Mouse (Mus musculus): Measurements from ENCODE around the gene Tmprss5.
A peak's percentile ranks its signal among the peaks of the same experiment; 100 is the strongest.

Gene Tmprss5

GRCm38 (mm10) chr9:49081107-49081506 is at the start of gene Tmprss5:
TSS of gene Tmprss5 (plus strand) at chr9:49081260.
- DNase-seq = no peak

GRCm38 (mm10) chr9:49034764-49035163 is 46.3 kb upstream of the Tmprss5 start:
- DNase-seq = no peak

GRCm38 (mm10) chr9:49050901-49051300 is 30.2 kb upstream of the Tmprss5 start:
- no peak for DNase-seq

GRCm38 (mm10) chr9:49051349-49051748 is 29.7 kb upstream of the Tmprss5 start:
- DNase-seq = peak; percentile 34 to 69

- no peak for DNase-seq
Observed at GRCm38 (mm10) chr9:49054028-49054427, 27.0 kb upstream of the Tmprss5 start.

GRCm38 (mm10) chr9:49055333-49056205 is 25.5 kb upstream of the Tmprss5 start, which contains the start of gene Zw10:
TSS of gene Zw10 (plus strand) at chr9:49055613.
- DNase-seq = peak; percentile 93 to 95

- no peak for DNase-seq
Observed at GRCm38 (mm10) chr9:49076847-49077246, 4.2 kb upstream of the Tmprss5 start.

- DNase-seq = peak; percentile 55 to 77
Observed at GRCm38 (mm10) chr9:49081561-49081960, 501 bp downstream of the Tmprss5 start.

- DNase-seq = no peak
Observed at GRCm38 (mm10) chr9:49087317-49087716, 6.3 kb downstream of the Tmprss5 start.

GRCm38 (mm10) chr9:49098871-49099270 is 17.8 kb downstream of the Tmprss5 start:
- DNase-seq = peak in 1 of 2 experiments; percentile 19

GRCm38 (mm10) chr9:49102328-49102727 is 21.3 kb downstream of the Tmprss5 start:
- DNase-seq = no peak

- DNase-seq = no peak
Observed at GRCm38 (mm10) chr9:49109101-49109500, 28.0 kb downstream of the Tmprss5 start.

GRCm38 (mm10) chr9:49110476-49111220 is 29.6 kb downstream of the Tmprss5 start:
- peak in 1 of 2 experiments; percentile 18 for DNase-seq

- DNase-seq = no peak
Observed at GRCm38 (mm10) chr9:49111296-49111695, 30.2 kb downstream of the Tmprss5 start.

- no peak for DNase-seq
Observed at GRCm38 (mm10) chr9:49118271-49118825, 37.3 kb downstream of the Tmprss5 start.

GRCm38 (mm10) chr9:49119759-49120158 is 38.7 kb downstream of the Tmprss5 start:
- no peak for DNase-seq

- DNase-seq = no peak
Observed at GRCm38 (mm10) chr9:49125706-49126105, 44.6 kb downstream of the Tmprss5 start.

GRCm38 (mm10) chr9:49130514-49131010 is 49.5 kb downstream of the Tmprss5 start:
- no peak for DNase-seq

- DNase-seq = no peak
Observed at GRCm38 (mm10) chr9:49143841-49144240, 62.8 kb downstream of the Tmprss5 start.

- no peak for DNase-seq
Observed at GRCm38 (mm10) chr9:49145776-49146175, 64.7 kb downstream of the Tmprss5 start.

- DNase-seq = no peak
Observed at GRCm38 (mm10) chr9:49147031-49147430, 66.0 kb downstream of the Tmprss5 start.
